8 mouse cellular contexts compared by ENCODE assay signal in the genomic region with DNA sequence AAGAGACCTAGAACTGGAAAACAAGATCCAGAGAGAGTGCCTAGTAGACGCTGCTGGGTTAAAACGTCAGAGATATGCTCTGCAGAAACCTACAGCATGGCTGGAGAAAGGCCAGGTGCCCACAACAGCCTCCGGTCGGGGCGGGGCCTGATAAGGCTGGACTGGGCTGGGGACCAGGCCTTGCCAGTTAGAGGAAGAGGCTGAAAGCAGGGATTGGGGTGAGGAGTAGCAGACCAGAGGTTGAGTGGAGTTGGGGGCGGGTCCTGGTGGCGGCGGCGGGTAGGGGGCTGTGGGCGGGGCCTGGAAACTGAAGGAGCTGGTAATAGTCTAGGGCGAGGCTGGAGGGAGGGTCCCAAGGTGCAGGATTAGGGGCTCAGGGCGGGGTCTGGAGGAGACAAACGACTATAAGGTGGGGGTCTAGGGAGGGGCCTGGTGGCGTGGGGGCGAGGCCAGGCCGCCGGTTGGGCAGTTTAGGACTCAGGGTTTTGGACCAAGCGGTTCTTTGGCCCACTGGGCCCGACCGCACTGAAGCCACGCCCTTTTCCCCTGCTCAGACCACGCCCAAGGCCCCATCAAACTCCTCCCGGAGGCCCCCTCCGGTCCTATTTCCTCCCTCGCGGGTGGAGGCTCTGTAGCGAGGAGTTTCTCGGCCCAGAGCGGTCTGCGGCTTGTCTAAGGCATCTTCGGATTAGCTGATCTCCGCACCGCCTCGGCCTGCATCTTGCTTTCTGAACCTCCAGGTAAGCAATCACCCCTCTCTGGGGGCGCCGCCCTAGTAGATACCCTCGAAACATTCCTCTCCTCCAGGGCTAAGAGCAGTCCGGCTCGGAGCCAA. TPM values are rescaled to one million over a fixed set of nuclear protein-coding genes. Genes with fewer than 3 reads are reported as not detected.
DNase-seq lines count a peak whose midpoint lies in the region; ATAC-seq and TF ChIP-seq lines count a peak whose summit lies in the region.

Gene Cers4 (plus strand): TSS at position 176 of the 835 bp plus-strand sequence.

- no peaks in the 10 kb centered on the region for H3K79me2 ChIP-seq in macrophage (ENCODE audit: inconsistent target)

- peak; percentile 67 for DNase-seq in WW6 (ENCODE audit: low read depth, low spot score)
- DNase-seq in cerebellum, postnatal 4 days (ENCODE audit: low spot score in 2 of 2) = peak; percentile 52 to 68
- DNase-seq in gastrocnemius, adult 8-10 months (ENCODE audit: low spot score in 2 of 2) = peak; percentile 72 to 77
- peak; percentile 89 for DNase-seq in hindbrain, postnatal 0 days (ENCODE audit: low spot score)
- peak; percentile 81 to 83 for DNase-seq in left cerebral cortex, adult 2 months (ENCODE audit: extremely low spot score in 1 of 2, low spot score in 2 of 2)
- peak; percentile 79 to 80 for DNase-seq in right cerebral cortex, adult 2 months (ENCODE audit: low spot score in 2 of 2)
- peak; percentile 47 for DNase-seq in urinary bladder, postnatal 10 days (ENCODE audit: low spot score)

- H3K9me3 ChIP-seq in hindbrain, postnatal 0 days (ENCODE audit: low read length) = no peaks in the 10 kb centered on the region

- ATAC-seq in hindbrain, postnatal 0 days = peak; percentile 91

- H3K4me3 ChIP-seq in hindbrain, postnatal 0 days (ENCODE audit: low read length) = peak within 1 kb of the TSS; percentile 68
- peak within 1 kb of the TSS; percentile 64 for H3K4me3 ChIP-seq in left cerebral cortex, adult 2 months
- H3K4me3 ChIP-seq in macrophage (ENCODE audit: inconsistent target) = peak within 1 kb of the TSS; percentile 28

- intact Hi-C loops in left cerebral cortex, adult 2 months (cut with DNase I) = loop anchor here (5.0 to 10.0 kb wide), 2 partner anchors 81 to 168 kb away; partner anchors contain the start of genes Ccl25 and Elavl1

- WGBS in hindbrain, postnatal 0 days = under 1% methylated on average over 37 of the region's 39 CpGs
- 3% methylated on average over 39 of the region's 39 CpGs for WGBS in macrophage (ENCODE audit: missing documents)

- peak within 1 kb of the TSS; percentile 88 for H3K27ac ChIP-seq in hindbrain, postnatal 0 days
- H3K27ac ChIP-seq in left cerebral cortex, adult 2 months = peak within 1 kb of the TSS; percentile 92
- H3K27ac ChIP-seq in macrophage = no peak within 1 kb of the TSS

- TF ChIP-seq CTCF in hindbrain, postnatal 0 days (IDR thresholded peaks at IDR 0.05; ENCODE audit: low read depth) = no peak
- no peak for TF ChIP-seq CTCF in left cerebral cortex, adult 2 months (IDR thresholded peaks at IDR 0.05)

- peaks cover 12% of the 10 kb centered on the region for H3K4me1 ChIP-seq in hindbrain, postnatal 0 days (ENCODE audit: insufficient read depth, low read length)

- H3K36me3 ChIP-seq in hindbrain, postnatal 0 days (ENCODE audit: insufficient read depth, low read length) = no peaks in the 10 kb centered on the region
- H3K36me3 ChIP-seq in macrophage (ENCODE audit: inconsistent target) = no peaks in the 10 kb centered on the region

- H3K27me3 ChIP-seq in hindbrain, postnatal 0 days (ENCODE audit: insufficient read depth, low read length) = no peaks in the 10 kb centered on the region

- peak within 1 kb of the TSS; percentile 88 for H3K4me2 ChIP-seq in hindbrain, postnatal 0 days (ENCODE audit: low read depth, low read length)

- H3K9ac ChIP-seq in hindbrain, postnatal 0 days (replicated peaks; ENCODE audit: low read length) = peak within 1 kb of the TSS; percentile 79

RNA-seq across cellular contexts. Expression of gene Cers4, which starts in this region (rescaled TPM):
- total RNA-seq in gastrocnemius, adult 8-10 months (2022) = 1 to 10 TPM; 1.8 to 4.3 (median 2.5) TPM
- 45.3 and 63.0 TPM in 2 replicates for total RNA-seq in hindbrain, postnatal 0 days (2014; rRNA removed)
- polyA plus RNA-seq in hindbrain, postnatal 0 days (2015; fragmentation: Nextera tagmentation; extraction: Ambion mirVana) = 50.9 and 52.4 TPM in 2 replicates
- 10 to 100 TPM; 46.5 to 52.4 TPM for total RNA-seq in left cerebral cortex, adult 2 months (2021)
- total RNA-seq in macrophage (2018; cell fraction: chromatin; rRNA removed) = 1 to 10 TPM in 11 of 26 experiments, under 1 TPM in 14, not detected in 1; 0.19 to 3.1 (median 0.64) TPM
- total RNA-seq in macrophage (2018; cell fraction: cytosol; rRNA removed) = under 1 TPM in 25 of 26 experiments, not detected in 1; 0.13 to 0.91 (median 0.31) TPM
- 1 to 10 TPM in 6 of 26 experiments, under 1 TPM in 18, not detected in 2; 0.13 to 2.4 (median 0.49) TPM for total RNA-seq in macrophage (2018; cell fraction: nucleus; rRNA removed)
- 0.17 to 1.8 TPM (median 0.42 TPM) in 3 replicates for polyA plus RNA-seq in macrophage (2018)

Comparison
In these comparisons a context has a peak if more than half of its experiments do, and no peak if none do; other contexts are left out.
1. RNA of gene Cers4 (polyA plus RNA-seq): 50.9 to 52.4 TPM in hindbrain, postnatal 0 days; 0.17 to 1.8 TPM in macrophage; every median in the first group is over 10 times any median in the second.
2. Peak in every context shown above with its lines, with median percentiles within 50 percentile points of each other: DNase-seq and H3K4me3 ChIP-seq.